Mouse (Mus musculus): Measurements from ENCODE around the gene Six2. TPM values are rescaled to one million over a fixed set of nuclear protein-coding genes. Genes with fewer than 3 reads are reported as not detected.
A peak's percentile ranks its signal among the peaks of the same experiment; 100 is the strongest.
"Not testable (repeated sequence)": the region's sequence is repeated elsewhere in the genome, so short reads cannot be mapped to it uniquely, and the experiment has no call there.

The Six2 gene
- polyA plus RNA-seq, 1 experiment from 2014 or later, result 0.21 TPM

DNA sequence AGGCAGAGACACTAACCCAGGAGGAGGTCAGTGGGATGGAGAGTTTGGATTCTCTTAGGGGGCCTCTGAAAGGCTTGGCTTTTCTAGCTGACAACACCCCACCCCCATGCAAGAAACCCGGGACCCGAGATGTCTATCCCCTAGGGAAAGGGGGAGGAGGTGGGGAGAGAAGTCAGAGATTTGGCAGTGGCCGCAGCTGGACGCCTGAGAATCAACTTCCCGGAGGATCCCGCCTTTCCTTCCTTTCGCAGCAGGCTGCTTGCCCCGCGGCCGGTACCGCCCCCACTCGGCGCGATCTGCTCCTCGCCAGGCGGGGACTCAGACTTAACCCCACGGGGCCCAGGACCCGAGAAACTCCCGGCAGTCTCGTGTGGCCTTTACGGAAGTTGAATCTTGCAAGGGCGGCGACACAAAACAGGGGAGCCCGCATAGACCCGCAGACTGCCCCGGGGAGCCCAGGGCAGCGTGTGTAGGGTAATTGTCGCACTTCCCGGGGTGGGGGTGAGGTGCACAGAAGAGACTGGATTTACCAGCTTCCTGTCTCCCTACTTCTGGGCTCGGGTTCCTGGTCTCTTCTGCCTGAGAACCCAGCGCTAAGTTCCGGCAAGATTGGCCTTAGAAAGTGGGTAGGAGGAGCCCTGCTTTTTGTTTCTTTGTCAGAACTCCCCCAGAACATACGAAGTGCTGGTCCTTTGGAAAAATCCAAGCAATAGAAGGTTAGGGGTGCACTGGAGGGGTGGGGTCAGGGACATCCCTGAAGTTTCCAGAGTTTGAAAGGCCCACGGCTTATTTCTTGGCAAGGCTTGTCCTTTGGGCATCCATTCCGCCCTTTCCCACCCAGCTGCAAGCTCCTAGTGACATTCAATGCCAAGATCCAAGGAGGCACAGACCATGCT, 1.1 kb upstream of the Six2 start:
- Histone ChIP-seq H3K27me3 (peaks cover 95% of the 10 kb centered on the region), H3K27ac (no peak overlapping the region), H3K4me1 (replicated peaks) (peaks cover 32% of the 10 kb centered on the region), H3K36me3 (no peaks in the 10 kb centered on the region), H3K9ac (no peak overlapping the region), H3K4me3 (peak overlapping the region; percentile 51), H3K9me3 (replicated peaks) (no peaks in the 10 kb centered on the region), H3K4me2 (peak overlapping the region; percentile 92)
- ATAC-seq (replicated peaks; ENCODE audit: insufficient number of reproducible peaks, insufficient read depth, low FRiP score, low read depth), result no peak
- under 1% methylated on average over 34 of the region's 35 CpGs for WGBS

DNA sequence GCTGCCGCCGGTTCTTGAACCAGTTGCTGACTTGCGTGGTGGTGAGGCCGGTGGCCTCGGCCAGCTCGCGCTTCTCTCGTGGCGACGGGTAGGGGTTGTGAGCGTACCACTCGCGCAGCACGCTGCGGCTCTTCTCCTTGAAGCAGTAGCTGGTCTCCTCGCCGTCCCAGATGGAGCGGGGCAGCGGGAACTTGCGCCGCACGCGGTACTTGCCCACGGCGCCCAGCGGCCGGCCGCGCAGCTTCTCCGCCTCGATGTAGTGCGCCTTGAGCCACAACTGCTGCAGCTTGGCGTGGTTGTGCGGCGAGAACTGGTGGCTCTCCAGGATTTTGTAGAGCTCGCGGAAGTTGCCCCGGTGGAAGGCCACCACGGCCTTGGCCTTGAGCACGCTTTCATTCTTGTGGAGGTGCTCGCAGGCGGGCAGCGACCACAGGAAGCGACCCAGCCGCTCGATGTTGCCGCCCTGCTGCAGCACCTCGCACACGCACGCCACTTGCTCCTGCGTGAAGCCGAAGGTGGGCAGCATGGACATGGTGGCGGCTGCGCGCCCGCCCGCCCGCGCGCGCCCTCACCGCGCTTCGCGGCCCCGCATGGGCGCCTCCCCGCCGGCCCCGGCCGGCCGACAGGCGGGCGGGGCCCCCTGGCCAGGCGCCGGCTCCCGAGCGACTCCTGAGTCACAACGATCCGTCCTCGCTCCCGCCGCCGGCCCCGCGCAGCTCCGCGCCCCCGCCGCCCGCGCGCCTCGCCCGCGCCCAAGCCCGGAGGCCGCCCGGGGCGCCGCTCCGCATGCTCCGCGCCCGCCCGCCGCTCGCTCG, 446 bp downstream of the Six2 start:
- Histone ChIP-seq H3K27ac (no peak overlapping the region), H3K27me3 (peaks cover 95% of the 10 kb centered on the region), H3K4me3 (peak overlapping the region; percentile 51), H3K36me3 (no peaks in the 10 kb centered on the region), H3K9me3 (replicated peaks) (no peaks in the 10 kb centered on the region), H3K9ac (peak overlapping the region; percentile 45), H3K4me2 (peak overlapping the region; percentile 92), H3K4me1 (replicated peaks) (peaks cover 34% of the 10 kb centered on the region)
- ATAC-seq (replicated peaks; ENCODE audit: insufficient number of reproducible peaks, insufficient read depth, low FRiP score, low read depth), result 0 out of 2 replicates have a peak, but pooled peaks have one; percentile 2
- under 1% methylated on average over 102 of the region's 109 CpGs for WGBS

DNA sequence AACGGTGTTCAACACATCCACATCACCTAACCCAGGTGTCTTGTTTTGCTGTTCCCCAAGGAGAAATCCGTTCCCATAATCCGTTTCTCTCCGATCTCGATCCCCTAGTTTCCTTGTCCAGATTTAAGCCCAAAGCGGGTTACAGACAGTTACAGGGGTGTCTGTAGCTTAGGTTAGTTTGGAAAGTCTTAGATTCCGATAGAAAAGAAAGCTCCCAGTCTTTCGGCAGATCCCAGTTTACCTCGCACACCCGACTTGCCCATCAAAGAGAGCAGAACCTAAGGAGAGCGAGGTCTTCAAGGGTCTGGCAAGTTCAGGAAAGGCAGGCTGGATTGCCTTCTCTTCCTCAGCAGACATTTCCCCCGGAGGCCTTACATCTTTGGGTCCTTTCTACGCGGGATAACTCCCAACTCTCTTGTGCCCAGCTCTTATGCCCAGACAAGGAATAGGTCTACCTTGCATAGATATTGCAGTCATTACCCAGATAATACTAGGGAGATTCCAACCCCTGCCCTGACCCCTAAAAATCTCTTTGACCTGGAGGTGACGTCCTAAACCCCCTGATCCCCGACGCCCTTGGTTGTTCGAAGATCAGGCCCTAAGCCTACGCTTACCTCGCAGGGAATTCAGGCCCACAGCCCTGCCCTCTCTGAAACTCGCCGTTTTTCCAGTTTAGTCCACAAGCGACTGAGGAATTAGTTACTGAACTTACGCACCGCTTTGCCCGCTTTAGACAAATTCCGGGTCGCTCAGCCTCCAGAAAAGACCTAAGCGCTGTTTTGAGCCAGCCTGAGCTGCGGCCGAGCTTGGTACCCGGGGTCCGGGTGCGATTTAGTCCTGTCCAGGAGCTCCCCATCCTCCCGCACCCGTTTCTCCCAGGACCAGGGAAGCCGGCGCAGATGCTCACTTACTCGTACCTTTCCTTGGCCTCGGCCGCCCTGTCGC, 1.3 kb downstream of the Six2 start:
- peaks cover 31% of the 10 kb centered on the region for H3K4me1 ChIP-seq (replicated peaks)
- peaks cover 95% of the 10 kb centered on the region for H3K27me3 ChIP-seq
- H3K27ac ChIP-seq, result no peak overlapping the region
- H3K4me2 ChIP-seq, result peak overlapping the region; percentile 92
- H3K4me3 ChIP-seq, result peak overlapping the region; percentile 51
- 6% methylated on average over 42 of the region's 42 CpGs for WGBS
- no peak for ATAC-seq (replicated peaks; ENCODE audit: insufficient number of reproducible peaks, insufficient read depth, low FRiP score, low read depth)
- no peaks in the 10 kb centered on the region for H3K36me3 ChIP-seq
- H3K9ac ChIP-seq, result peak overlapping the region; percentile 45; the same call in 1 of the 2 replicates
- no peaks in the 10 kb centered on the region for H3K9me3 ChIP-seq (replicated peaks)

DNA sequence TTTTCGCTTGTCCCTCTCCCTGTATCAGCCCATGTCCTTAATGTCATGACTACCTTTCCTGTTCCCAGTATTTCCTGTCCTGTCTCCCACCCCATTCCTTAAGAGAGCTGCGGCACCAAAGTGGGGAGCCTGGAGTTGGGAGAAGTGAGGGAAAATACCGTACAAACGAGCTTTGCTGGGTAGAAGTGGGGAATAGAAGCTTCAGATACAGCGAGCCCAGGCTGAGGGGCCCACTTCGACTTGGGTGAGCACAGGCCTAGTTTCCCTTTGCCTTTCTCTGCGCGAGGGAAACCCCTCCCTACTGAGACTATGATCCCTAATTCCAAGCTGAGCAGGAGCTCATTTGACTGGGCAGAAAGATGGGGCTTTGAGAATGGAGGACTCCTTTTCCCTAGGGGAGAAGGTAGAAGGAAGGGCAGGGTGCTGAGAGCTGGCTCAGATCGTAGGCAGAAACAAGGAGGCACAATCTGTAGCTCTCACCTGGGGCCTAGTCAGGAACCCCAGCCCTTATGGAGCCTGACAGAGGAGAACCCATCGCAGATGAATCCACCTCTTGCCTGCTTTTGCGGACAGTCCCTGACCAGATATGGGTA, 2.3 kb downstream of the Six2 start:
- Histone ChIP-seq H3K4me3 (peak overlapping the region; percentile 4; the same call in 1 of the 2 replicates), H3K27me3 (peaks cover 95% of the 10 kb centered on the region), H3K4me2 (no peak overlapping the region), H3K36me3 (no peaks in the 10 kb centered on the region), H3K27ac (no peak overlapping the region), H3K9ac (no peak overlapping the region), H3K9me3 (replicated peaks) (no peaks in the 10 kb centered on the region), H3K4me1 (replicated peaks) (peaks cover 31% of the 10 kb centered on the region)
- ATAC-seq (replicated peaks; ENCODE audit: insufficient number of reproducible peaks, insufficient read depth, low FRiP score, low read depth), result no peak
- WGBS, result 14% methylated on average over 11 of the region's 11 CpGs

DNA sequence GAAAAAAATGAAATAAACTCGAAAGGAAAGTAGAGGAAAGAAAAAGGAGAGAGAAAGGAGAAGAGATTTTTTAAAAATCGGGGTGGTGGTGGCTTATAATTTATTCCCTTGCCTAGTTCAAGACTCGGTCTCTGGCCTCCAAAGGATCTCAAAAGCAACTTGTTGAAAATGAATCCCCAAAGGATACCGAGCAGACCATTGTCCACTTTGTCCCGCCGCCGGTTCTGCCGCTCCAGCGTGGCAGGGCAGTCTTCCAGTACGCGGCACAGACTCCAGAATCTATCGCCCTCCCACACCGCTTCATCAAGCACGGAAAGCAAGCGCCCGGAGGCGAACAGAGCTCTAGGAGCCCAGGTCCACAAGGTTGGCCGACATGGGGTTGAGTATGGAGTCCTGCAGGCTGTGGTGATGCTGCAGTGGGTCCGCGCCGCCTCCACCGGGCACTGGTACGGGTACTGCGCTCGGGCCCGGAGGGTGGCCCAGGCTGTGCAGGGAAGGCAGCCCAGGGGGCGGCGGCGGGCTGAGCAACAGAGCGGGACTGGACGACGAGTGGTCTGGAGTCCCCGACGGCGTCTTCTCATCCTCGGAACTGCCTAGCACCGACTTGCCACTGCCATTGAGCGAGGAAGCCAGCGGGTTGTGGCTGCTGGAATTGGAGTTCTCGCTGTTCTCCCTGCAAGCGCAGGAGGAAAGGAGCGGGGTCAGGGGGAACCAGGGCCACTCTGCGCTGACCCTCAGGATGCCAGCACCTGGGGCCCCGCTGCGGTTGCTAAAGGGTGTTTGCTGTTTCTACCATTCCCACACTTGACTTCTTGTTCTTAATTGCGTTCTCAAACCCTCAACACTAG, 3.0 kb downstream of the Six2 start:
- H3K4me2 ChIP-seq, result 0 out of 2 replicates have a peak overlapping the region, but pooled peaks have one; percentile 30
- 6% methylated on average over 46 of the region's 46 CpGs for WGBS

GRCm38 (mm10) chr17:85684436-85684835, 3.6 kb downstream of the Six2 start:
- Histone ChIP-seq H3K27me3 (peaks cover 95% of the 10 kb centered on the region), H3K4me1 (replicated peaks) (peaks cover 45% of the 10 kb centered on the region)
- not testable (repeated sequence) for H3K9ac ChIP-seq; H3K27ac ChIP-seq; ATAC-seq (replicated peaks; ENCODE audit: insufficient number of reproducible peaks, insufficient read depth, low FRiP score, low read depth); H3K4me3 ChIP-seq; H3K4me2 ChIP-seq; H3K36me3 ChIP-seq; H3K9me3 ChIP-seq (replicated peaks)
- 4% methylated on average over 6 of the region's 6 CpGs for WGBS

More for the DNA sequence above, 3.0 kb downstream of the Six2 start:
- no peak overlapping the region for H3K9ac ChIP-seq
- no peaks in the 10 kb centered on the region for H3K9me3 ChIP-seq (replicated peaks)
- ATAC-seq (replicated peaks; ENCODE audit: insufficient number of reproducible peaks, insufficient read depth, low FRiP score, low read depth), result no peak
- no peak overlapping the region for H3K27ac ChIP-seq
- no peaks in the 10 kb centered on the region for H3K36me3 ChIP-seq
- H3K4me3 ChIP-seq, result peak overlapping the region; percentile 7; the same call in 1 of the 2 replicates
- peaks cover 39% of the 10 kb centered on the region for H3K4me1 ChIP-seq (replicated peaks)
- peaks cover 95% of the 10 kb centered on the region for H3K27me3 ChIP-seq

- H3K27ac ChIP-seq, result no peak overlapping the region
- peak overlapping the region; percentile 9; the same call in 1 of the 2 replicates for H3K4me3 ChIP-seq
- peaks cover 43% of the 10 kb centered on the region for H3K4me1 ChIP-seq (replicated peaks)
- H3K9me3 ChIP-seq (replicated peaks), result no peaks in the 10 kb centered on the region
- H3K9ac ChIP-seq, result no peak overlapping the region
- peaks cover 95% of the 10 kb centered on the region for H3K27me3 ChIP-seq
- no peak for ATAC-seq (replicated peaks; ENCODE audit: insufficient number of reproducible peaks, insufficient read depth, low FRiP score, low read depth)
- no peaks in the 10 kb centered on the region for H3K36me3 ChIP-seq
- 2% methylated on average over 17 of the region's 17 CpGs for WGBS
- H3K4me2 ChIP-seq, result no peak overlapping the region
Measured at GRCm38 (mm10) chr17:85683984-85684307, 4.1 kb downstream of the Six2 start.

GRCm38 (mm10) chr17:85683111-85683983, 4.7 kb downstream of the Six2 start:
- H3K4me3 ChIP-seq, result 0 out of 2 replicates have a peak overlapping the region, but pooled peaks have one; percentile 9
- no peaks in the 10 kb centered on the region for H3K36me3 ChIP-seq
- peaks cover 95% of the 10 kb centered on the region for H3K27me3 ChIP-seq
- H3K27ac ChIP-seq, result no peak overlapping the region
- H3K4me1 ChIP-seq (replicated peaks), result peaks cover 37% of the 10 kb centered on the region
- H3K9ac ChIP-seq, result no peak overlapping the region
- no peak overlapping the region for H3K4me2 ChIP-seq
- WGBS, result 7% methylated on average over 25 of the region's 25 CpGs
- no peak for ATAC-seq (replicated peaks; ENCODE audit: insufficient number of reproducible peaks, insufficient read depth, low FRiP score, low read depth)
- no peaks in the 10 kb centered on the region for H3K9me3 ChIP-seq (replicated peaks)

DNA sequence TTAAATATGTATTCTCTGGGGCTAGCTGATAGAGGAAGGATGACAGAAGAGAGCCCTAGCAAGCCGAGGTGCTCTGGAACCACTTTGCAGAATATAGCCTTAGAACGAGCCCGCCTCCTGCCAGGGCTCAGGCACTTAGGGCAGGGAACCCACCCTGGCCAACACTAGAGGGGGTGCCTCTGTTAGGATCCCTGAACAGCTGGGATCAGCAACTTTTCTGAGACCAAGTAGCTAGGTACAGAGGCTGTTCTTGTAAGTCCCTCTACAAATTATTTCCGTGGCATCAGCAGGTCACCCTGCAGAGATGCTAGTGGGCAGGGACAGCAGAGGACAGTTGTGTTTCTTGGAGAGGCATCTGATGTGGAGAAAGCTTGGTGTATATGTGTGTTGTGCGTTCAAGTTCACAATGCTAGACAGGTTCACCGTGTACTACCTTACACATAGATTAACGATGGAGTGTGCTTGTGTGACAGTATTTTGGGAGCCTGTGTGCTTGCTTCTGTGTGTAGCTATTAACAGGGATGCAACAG, 5.8 kb downstream of the Six2 start:
- H3K27ac ChIP-seq, result no peak overlapping the region
- H3K4me2 ChIP-seq, result no peak overlapping the region
- H3K9ac ChIP-seq, result no peak overlapping the region
- no peaks in the 10 kb centered on the region for H3K9me3 ChIP-seq (replicated peaks)
- no peaks in the 10 kb centered on the region for H3K36me3 ChIP-seq
- no peak overlapping the region for H3K4me3 ChIP-seq
- 10% methylated on average over 7 of the region's 7 CpGs for WGBS
- peaks cover 26% of the 10 kb centered on the region for H3K4me1 ChIP-seq (replicated peaks)
- ATAC-seq (replicated peaks; ENCODE audit: insufficient number of reproducible peaks, insufficient read depth, low FRiP score, low read depth), result no peak
- peaks cover 94% of the 10 kb centered on the region for H3K27me3 ChIP-seq

Data from heart, embryonic 15.5 days (tissue).